Mouse (Mus musculus): Measurements from ENCODE around the gene Leo1.

- TF ChIP-seq CTCF (IDR thresholded peaks at IDR 0.05; ENCODE audit: borderline replicate concordance, control insufficient read depth, extremely low read depth, insufficient read depth, low read length, poor library complexity) (peak; percentile 69), POLR2A (IDR thresholded peaks at IDR 0.05; ENCODE audit: control insufficient read depth, extremely low read depth, insufficient read depth, low read length, poor library complexity) (peak; percentile 94)
These were observed 31.4 kb upstream of the Leo1 start, which contains the start of gene Mapk6 for GRCm38 (mm10) chr9:75409852-75410378.
